Mouse (Mus musculus) CD4-positive, CD25-positive, alpha-beta regulatory T cell, adult 4 months (primary cell): ENCODE measurements around the gene Gng7. TPM values are rescaled to one million over a fixed set of nuclear protein-coding genes. Genes with fewer than 3 reads are reported as not detected.

ENCODE experiments used
- ATAC-seq: one replicate; pipeline ENCODE4 v1.8.0; 2017
- polyA plus RNA-seq, 2 experiments: library from polyadenylated mRNA; unstranded; fragments of 100-300 nt; shearing (Covaris generic); gene quantifications; one replicate each; pipeline ENCODE4 v1.2.1; 2017

Gene Gng7
- polyA plus RNA-seq, 2 experiments from 2014 or later, result 0.54 TPM; not detected in 1

DNA sequence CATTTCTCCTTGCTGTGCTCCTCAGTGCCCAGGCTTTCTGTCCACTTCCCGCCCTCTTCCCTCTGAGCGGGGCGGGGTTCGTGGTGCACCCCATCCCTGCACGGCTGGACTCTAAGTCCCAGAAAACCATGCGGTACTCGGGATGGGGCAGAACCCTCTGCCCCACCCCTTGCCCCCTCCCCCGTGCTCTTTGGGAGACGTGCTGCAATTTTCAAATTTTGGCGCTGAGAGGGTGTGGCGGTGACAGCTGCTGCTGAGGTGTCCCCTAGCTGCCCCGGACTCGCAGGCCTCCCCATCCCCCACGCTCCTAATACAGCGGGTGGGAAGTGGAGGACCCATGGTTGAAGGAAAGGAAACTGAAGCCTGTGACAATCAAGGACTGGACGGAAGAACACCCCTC lies 92.8 kb downstream of the Gng7 start:
- ATAC-seq, result no peak

GRCm38 (mm10) chr10:80917779-80918434 lies 96.8 kb downstream of the Gng7 start, which contains the start of gene Lmnb2:
Lmnb2 (minus strand) TSS chr10:80918245.
- peak; percentile 76 for ATAC-seq

DNA sequence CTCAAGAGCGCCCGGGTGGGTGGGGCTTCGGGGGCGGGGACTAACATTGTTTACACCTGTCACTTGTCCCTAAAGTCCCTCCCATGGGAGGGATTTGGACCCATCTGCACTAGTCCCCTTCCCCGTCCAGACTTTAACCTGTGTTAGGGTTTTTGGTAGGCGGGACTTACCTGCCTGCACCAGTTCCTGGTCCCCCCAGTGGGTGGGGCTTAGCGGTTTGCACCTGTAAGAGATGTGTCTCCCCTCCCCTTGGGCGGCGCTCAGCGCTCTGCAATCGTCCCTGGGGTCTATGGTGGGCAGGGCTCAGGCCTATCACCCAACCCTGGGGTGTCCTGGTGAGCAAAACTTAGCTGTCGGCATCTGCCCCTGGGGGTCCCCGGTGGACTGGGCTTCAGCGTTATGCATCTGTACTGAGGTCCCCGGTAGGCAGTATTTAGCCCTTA lies 97.4 kb downstream of the Gng7 start:
- ATAC-seq, result peak; percentile 37

GRCm38 (mm10) chr10:80915736-80916135 lies 99.0 kb downstream of the Gng7 start:
- ATAC-seq, result no peak

DNA sequence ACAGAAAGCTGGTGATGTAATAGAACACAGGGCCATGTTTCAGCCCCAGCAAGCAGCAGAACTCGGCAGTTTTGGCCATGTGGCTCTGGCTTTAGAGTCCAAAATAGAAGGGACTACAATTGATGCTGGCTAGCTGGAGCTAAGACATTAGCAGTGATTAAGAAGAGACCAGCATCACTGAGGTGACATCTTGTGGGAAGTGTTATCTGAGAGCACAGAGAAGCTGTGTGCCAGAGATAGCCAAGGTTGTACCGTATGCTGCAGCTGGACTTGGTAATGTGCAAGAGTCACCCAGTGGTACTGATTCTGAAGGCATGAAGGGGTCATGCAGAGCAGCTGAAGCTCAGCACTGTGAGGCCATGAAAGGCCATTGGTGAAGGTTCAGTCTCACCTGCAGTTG lies 99.5 kb downstream of the Gng7 start:
- ATAC-seq, result no peak

- no peak for ATAC-seq
Observed at GRCm38 (mm10) chr10:80914253-80914656, 100.5 kb downstream of the Gng7 start.

DNA sequence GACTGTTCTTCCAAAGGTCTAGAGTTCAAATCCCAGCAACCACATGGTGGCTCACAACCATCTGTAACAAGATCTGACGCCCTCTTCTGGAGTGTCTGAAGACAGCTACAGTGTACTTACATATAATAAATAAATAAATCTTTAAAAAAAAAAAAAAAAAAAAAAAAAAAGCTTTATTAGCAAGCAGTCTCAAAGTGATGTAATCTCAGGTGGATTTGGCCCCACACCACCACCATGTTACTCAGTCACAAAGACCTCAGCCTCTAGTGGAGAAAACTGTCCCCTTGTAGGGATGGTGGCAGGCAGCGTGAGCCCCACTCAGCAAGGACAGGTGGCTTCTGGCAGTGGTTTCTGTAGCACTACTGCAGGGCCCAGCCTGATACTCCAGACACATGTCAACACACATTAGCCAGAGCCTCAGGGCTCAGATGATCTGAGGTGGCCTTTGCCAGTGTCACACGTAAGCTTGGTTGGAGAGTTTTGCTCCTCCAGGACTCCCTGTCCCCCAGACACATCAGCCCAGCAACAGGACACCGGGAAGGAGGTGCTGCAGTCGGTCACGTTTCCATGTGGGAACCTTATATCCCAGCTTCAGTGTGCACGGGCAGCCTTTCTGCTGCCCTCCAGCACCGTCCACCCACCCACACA lies 101.3 kb downstream of the Gng7 start:
- ATAC-seq, result no peak

- no peak for ATAC-seq
Observed at GRCm38 (mm10) chr10:80911891-80912290, 102.9 kb downstream of the Gng7 start.

DNA sequence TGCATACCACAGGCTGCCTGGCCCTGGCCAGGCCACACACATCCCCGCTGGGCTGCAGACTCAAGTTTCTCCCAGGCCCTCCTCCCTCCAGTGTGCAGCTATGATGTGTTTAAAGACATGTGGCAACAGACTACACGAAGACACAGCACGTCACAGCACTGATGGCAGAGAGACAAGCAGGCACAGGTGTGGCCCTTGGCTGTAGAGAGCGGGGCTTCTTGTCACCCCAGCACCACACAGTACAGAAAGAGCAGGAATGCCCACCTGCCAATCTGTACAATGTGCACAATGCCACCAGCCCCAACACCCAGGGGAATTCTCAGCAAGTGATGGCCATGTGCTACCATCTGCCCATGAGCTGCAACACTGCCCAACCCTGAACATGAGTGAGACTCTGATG lies 103.4 kb downstream of the Gng7 start:
- no peak for ATAC-seq

DNA sequence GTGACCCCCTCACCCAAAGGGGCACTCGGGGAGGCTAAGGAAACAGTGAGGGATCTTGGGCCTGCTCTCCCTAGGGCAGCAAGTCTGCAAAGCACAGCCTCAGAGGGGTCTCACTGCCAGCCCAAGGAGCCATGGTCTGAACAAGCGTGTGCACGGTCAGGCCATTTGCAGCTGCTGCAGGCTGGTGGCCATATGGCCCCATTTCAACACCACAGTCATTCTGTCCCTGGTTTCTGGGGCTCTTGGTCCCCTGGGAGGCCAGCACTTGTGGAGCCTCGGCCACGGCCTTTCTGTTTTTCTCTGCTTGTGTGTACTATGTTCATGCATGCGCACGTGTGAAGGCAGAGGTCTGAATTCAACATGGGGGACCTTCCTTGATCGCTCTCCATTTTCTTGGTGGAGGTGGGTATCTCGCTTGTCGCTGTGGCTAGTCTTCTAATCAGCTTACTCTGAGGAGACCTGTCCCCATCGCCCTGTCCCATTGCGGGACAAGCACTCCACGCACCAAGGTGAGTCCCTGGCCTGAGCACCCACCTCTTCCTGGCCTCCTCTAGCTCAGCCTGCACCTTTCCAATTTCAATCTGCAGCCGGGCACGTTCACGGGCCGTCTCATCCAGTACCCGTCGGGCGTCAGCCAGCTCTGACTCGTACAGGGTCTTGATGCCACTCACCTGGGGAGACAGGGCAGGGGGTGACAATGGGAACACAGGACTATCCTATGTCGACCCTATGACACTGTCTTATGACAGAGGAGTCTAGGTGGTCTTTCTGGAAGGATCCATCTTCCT lies 105.2 kb downstream of the Gng7 start:
- no peak for ATAC-seq

DNA sequence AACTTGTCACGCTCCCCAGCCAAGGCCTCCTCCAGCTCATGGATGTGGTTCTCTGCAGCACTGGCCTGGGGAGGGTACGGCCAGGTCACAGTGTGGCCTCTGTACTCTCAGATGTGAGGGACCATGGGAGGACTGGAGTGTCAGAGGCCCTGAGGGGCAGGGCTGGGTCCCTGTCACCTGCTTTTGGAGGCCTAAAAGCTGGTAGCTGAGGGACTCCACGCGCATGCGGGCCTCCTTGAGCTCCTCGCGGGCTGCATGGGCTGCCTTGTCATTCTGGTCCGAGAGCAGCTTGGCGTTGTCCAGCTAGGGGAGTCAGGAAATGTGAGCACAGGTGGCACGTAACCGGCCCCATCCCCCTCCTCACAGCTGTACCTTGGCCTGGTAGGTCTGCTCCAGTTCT lies 110.0 kb downstream of the Gng7 start:
- no peak for ATAC-seq

DNA sequence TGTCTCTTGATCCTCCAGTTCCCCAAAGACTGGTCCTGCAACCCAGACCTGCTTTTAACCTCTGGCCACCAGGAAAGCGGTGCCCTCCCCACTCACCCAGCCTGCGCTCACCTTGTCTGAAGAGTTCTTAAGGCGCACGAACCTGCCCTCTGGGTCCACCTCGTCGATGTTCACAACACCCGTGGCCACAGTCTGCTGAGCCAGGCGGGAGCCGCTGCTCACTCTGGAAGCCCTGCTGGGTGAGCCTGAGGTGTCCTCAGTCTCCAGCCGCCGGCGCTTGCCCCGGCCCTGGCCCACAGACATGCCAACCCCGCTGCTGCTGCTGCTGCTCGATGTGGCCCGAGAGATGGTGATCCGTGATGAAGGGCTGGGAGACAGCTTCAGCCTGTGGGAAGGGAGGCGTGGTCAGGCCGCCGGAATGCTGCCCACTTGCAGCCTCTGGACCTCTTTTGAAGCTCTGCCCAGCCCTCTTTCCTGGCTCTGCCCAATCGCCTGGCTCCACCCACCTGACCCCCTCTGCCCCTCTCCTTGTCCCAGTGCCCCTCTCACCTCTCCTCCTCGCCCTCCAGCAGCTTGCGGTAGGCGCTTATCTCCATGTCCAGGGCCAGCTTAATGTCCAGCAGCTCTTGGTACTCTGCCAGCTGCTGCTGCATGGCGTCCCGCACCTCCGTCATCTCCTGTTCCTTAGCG lies 110.6 kb downstream of the Gng7 start:
- no peak for ATAC-seq

DNA sequence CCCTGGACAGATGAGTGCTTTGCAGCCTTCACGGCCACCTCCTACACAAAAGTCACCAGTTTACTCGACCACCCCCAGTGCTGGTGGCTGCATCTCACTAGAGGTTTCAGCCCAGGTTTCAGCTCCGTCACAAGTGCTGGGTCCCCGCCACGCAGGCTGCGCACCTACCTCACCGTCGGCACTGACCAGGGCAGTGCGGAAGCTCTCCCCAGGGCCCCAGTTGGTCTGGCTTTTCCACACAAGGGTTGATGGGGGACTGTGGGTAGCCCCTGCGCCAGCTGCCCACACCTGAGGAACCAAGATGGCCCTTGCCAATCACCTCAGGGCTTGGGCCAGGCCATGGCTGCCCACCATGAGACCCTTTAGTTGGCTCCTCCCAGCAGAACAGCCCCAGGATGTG lies 111.5 kb downstream of the Gng7 start:
- ATAC-seq, result no peak

GRCm38 (mm10) chr10:80902273-80902940 lies 112.3 kb downstream of the Gng7 start:
- no peak for ATAC-seq

- no peak for ATAC-seq
Observed at GRCm38 (mm10) chr10:80901409-80902272, 113.1 kb downstream of the Gng7 start.

DNA sequence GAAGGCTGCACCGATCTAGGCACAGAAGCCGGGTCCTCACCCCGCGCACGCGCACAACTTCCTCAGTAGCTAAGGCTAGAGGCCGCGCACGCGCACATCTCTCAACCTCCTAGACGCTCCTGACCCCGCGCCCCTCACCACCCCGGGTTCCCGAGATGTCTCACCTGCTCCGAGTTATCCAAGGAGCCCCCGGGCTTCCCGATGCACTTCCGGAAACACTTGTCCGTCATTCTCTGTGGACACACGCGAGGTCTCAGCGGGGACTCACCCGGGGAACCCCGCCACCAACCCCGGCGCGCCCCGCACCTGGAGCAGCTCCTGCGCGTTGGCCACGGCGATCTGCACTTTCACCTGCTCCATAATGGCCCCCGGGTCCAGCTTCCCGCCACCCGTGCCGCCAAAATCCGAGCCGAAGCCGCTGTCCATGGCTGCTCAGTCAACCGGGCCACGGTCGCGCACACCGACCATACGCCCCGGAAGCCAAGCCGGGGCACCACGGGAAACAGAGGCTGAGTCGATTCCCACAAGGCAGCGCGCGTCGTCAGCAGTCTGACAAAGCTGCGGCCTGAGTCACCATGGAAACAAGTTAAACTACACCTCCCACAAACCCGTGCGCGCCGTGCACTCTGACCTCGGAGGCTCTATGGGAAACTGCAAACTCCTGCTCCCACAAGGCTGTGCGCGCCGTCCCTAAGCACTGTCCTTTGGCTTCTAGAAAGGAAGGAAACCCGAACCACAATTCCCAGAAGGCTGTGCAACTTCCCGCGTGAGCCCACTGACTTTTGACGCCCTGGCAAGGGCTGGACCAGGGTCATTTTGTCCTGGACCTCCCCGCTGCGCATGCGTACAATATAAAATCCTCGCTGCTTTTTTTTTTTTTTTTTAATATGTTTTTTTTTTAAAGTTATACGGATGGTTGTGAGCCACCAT lies 114.2 kb downstream of the Gng7 start, which contains the start of gene Timm13:
Gene Timm13, minus strand, starts transcription at position 652 of the 930 bp plus-strand sequence.
- ATAC-seq, result peak; percentile 97

- no peak for ATAC-seq
Observed at GRCm38 (mm10) chr10:80899591-80900317, 115.0 kb downstream of the Gng7 start.

- no peak for ATAC-seq
Observed at GRCm38 (mm10) chr10:80899074-80899473, 115.7 kb downstream of the Gng7 start.
